Mouse (Mus musculus): ENCODE results near the gene Prkn.

The Prkn gene

DNA sequence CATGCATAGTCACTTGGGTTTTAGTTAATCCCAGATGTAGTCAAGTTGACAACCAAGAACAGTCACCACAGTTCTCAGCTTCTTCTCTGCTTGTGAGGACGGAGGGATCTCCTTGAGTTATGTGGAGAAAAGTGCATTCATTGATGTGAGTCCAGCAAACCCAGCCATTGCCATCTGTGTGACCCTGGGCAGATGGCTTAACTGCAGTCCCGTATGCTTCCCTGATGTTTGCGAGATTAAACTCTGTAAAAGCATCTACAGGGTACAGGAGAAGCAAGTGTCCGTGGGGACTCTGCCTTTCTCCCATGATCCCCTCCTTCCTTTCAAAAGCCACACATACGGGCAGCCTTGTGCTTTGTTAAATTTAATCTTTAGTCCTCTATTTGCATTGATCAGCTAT lies 157.1 kb downstream of the Prkn start:
- no peak for DNase-seq

DNA sequence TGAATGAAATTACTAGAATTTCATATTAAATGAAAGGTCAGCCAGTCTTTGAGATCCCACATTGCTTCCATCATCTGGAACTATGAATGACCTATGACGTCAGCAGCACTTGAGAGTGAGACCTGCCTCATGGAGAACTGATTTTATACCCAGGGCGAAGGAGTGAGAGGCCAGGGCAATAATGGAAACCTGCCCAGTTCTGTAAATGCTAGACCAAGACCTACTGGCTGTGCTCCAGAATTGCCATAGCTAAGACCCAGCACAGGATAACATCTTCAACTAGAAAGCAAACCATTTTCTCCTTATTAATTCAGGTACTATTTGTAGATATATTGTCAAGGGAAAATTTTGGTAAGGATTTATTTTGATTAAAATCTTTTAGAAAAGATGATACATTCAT lies 183.2 kb downstream of the Prkn start:
- DNase-seq = no peak

DNA sequence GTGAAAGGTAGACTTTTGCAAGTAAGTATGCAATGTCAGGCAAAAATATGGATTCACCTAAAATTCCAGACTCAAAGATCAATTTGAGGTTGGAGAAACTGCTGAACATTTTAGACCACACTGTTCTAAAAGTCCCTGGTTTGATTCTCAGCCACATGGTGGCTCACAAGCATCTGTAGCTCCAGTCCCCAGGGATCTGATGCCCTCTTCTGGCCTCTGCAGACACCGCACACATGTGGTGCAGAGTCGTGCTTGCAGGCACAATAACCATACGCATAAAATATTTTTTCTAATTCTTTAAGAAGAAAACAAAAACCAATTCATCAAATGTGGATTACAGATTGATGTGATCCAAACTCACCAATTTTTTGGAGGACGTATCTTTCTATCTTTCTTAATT lies 189.2 kb downstream of the Prkn start:
- DNase-seq = no peak

DNA sequence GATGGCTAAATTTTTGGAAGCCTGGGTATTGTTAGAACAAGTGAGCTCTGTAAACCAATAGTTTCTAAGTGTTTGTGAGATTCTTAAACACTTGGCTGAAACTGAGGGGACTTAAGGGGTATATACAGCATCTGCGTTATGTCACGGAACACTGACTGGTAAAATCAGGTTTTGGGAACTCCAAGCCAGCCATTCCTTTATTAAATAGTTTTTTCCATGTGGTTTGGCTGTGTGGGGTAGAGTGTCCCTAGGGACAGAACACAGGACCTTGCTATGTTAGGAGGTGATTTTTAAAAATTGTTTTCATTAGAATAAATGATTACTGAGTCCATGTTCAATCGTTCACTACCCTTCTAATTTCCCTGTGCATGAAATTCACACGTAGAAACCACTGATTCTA lies 190.8 kb downstream of the Prkn start:
- no peak for DNase-seq

DNA sequence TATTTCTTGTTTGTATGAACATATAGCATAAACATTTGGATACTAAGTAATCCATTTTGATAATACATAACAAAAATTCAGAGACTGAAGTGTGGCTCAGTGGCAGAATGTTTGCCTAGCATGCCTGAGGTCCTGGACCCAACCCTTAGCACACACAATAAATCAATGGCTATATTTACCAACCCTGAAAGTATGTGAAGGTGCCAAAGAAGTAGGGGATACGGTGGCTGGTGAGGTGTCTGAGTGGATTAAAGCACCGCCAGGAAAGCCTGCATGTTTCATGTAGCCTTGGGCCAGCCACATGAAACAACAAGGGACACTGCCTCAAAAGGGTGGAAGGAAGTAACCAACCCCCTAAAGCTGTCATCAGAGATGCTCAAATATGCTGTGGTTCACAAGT lies 192.2 kb downstream of the Prkn start:
- no peak for DNase-seq

DNA sequence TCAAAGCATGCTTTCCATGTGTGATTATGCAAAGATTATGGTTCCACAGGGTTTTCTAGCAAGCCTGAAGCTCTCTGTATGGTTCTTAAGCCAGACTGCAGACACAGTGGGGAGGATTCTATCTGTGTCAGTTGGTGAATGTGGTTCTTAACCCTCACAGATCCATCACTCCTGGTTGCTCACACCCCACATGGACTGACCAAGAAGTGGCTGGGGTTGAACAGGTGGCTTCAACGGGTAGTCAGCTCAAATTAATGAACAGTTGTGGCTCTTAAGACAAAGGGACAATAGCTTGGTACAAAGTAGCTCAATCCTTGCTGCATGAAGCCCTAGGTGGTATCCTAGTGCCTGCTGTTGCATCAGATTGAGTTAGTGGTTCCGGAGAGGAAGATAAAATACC lies 193.4 kb downstream of the Prkn start:
- DNase-seq = no peak

DNA sequence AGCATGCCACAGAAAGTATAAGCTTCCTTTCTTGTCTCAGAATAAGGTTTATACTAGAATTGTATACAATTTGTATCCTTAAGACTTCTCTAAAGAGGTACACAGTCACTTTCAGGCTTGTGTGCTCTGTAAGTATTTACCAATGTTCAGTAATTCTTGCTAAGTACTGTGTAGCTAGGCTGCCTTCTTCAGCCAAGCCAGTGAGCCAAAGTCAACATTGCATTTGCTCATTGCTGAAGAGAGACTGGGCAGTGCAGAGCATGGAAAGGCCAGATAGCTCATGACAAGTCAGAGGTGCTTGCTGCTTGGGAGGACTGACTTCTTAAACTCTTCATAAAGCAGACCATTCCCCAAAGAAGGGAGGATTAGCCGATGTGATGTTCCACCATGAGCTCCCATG lies 198.1 kb downstream of the Prkn start:
- DNase-seq = no peak

DNA sequence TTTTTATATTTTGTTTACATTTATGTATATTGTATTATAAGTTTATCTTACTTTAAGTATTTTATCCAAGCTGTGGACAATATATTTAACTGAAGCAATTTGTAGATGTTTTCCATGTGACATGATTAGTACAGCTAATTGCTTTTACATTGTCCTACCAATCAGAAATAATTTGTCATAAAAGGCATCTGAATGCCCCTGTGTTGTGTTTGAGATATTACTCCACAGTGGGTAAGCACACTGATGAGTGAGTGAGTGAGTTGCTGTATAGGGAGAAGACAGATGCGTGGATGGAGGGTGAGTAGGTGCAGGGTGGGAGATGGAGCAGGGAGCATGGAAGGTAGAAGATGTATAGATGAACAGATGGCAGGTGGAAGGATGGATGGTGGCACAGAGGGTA lies 218.8 kb downstream of the Prkn start:
- DNase-seq = no peak

DNA sequence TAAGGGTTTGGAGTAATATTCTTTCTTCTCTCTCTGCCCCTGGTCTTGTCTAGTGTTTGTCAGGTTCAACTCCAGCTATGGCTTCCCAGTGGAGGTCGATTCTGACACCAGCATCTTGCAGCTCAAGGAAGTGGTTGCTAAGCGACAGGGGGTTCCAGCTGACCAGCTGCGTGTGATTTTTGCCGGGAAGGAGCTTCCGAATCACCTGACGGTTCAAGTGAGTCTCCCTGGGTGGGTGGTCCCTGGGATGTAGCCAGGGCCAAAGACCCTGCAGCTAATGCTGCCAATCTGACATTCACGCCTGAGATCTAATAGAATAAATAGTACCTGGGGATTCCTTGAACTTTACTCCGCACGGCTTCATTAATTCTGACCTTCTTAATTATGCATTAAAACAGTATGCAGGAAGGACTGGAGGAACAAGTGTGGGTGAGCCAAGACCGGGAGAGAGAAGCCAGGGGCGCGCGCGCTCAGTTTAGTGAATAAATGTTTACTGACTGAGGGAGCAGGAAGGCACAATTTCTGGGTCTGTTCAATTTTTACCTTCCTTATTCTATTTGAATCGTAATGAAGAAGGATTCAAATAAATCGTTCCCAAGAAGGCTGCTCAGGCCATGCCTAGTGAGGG lies 227.0 kb downstream of the Prkn start:
- DNase-seq = peak; percentile 82

DNA sequence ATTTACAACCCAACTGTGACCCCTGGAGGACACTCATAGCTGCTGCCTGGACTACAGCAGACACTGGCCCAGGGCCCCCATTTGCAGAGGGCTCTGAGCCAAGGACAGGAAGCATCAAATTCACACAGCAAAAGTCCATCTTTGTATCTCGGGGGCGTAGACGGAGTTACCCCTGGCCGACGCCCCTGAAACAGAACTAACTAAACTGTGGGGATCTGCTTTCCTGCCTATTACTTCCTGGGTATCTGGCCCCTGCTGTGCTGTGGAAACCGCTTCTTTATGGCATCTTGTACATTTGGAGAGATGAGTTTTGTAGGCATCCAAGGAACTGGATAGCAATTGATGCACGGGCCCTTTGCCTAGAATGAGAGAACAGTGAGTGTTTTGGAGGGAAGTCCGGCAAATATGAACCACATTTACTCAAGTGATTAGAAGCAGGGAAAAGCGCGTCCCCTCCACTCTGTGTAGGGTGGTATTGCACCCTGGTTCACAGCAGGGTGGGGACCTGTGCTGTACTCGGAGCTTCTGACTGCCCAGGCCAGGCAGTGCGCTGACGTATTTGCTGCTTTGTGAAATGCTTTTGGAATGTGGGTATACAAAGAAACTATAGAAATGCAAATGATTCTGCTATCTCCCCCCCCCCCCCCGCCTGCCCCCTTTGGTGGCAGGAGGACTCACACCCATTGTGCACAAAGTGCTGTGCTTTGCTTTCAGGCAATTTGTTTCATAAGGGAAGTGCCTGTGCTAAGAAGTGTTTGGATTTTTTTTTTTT lies 227.7 kb downstream of the Prkn start:
- peak; percentile 94 for DNase-seq

DNA sequence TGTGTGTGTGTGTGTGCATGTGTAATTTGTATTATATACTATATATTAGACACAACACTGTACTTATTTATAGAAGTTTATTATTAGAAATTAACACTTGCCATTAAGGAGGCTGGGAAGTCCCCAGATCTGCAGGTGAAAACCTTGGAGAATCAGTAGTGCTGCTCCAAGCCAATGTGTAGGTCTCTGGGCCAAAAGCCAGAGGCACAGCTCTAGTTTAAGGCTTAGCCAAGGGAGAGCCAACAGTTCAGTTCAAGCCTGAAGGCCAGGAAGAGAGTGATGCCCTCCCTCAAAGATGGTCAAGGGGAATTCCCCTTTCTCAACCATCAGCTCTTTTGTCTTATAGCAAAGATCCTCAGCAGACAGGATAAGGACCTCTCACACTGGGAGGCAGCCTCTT lies 230.8 kb downstream of the Prkn start:
- DNase-seq = peak; percentile 28

DNA sequence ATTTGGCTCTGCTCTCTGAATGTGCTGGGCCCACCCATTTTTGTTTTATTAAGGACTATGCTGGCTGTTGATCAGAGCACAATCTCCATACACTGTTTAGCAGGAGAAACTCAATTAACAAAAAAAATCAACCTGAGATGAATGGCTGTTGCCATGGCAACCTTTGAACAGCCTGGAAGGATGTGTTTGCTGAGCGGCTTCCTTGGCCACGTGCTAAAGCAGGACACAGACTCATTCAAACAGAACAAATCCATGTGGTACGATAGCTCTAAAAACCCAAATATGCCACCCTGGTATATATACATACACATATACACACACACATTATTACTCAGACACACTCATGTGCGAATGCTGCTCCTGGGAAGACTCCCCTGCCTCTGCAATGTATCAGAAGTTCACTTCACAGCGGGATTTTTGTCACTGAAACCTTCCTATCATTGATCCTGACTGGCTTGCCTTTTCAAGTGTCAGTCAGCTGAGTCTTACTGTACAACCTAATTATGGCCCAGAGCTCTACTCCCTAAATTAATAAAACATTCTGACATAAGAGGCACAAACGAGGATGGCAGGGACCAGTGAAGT lies 236.2 kb downstream of the Prkn start:
- peak; percentile 68 for DNase-seq

DNA sequence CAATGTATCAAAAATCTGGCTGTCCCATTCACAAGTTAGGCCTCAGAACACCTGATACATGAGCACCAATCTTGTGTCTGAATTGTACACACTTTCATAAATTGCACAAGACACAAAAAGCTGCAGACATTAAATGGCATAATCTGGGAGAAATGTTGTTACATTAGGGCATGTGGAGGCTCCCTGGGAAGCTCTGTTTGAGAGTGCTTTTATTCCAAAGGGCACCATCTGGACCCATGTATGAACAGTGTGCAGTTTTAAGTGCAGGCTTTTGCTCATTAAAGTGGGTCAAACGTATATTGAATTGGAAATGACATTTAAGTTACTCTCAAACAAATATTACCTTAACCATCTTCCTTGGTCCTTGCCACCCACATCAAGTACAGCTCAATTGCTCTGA lies 246.3 kb downstream of the Prkn start:
- peak; percentile 12 for DNase-seq

DNA sequence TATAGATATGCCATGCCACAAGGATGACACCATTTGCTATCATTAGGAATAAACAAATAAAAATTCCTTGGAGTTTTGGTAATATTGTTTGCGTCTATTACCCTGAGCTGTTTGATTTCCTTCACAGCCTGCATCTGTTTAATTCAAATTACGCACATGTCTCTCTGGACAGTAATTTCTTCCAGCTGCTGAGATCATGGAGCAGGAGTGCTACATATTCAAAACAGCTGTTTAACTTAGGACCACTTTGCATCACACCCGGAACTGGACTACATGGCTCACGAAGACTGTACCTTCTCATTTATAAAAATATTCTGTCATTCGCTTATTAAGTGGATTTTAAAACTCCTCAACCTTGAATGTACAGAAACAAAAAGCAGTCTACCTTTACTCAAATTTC lies 246.9 kb downstream of the Prkn start:
- DNase-seq = peak; percentile 84

DNA sequence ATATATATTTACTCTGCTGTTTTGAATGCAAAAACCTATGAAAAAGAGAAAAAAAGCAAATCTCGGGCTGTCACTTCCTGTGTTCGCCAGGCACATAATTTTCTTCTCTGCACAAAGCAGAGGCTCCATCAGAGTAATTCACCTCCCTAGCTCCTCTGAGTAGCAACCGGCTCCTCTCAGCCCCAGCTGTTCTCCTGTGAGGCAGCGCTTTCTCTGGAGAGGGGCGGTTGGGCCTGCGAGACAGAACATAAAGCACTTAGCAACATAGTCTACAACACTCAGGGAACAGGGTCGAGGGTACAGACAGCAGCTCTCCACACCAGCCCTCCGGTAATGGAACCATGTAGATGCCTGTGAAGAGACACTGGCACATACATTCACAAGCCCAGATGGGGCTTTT lies 247.6 kb downstream of the Prkn start:
- DNase-seq = peak; percentile 83

DNA sequence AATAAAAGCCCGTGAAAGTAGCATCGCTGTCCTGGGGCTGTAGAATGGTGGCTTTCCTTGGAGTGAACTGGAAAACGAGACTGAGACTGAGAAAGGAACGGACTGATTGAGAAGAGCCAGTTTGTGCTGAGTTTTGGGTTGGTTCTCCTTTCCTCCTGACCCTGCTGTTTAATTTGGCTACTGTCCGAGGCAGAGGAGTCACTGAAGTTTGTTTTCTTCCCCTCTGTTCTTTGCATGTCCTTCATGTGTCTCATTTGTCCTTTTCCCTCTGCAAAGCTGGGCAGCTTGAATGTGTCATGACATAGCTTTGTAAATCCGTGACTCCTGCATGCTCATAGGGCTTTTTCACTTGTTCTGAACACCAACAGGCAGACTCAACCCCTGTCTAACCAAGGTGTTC lies 249.2 kb downstream of the Prkn start:
- DNase-seq = peak; percentile 87

DNA sequence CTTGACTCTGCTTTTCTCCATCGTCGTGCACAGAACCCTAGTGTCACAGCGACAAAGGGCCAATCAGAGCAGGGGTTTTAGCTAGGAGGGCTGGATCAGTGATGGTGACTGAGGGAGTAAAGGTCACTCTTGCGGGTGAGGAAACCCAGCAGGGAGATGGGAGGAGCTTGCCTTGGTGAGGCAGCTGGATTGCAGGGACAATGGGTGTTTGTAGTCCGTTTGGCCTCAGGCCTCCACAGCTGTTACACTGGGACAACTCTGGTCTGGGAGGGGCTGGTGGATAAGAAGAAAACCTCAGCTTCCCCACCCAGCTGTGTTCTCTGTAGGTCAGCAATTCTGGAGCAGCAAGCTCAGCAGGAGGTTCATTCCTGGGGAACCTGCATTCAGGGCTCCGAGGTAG lies 252.7 kb downstream of the Prkn start:
- peak; percentile 98 for DNase-seq

DNA sequence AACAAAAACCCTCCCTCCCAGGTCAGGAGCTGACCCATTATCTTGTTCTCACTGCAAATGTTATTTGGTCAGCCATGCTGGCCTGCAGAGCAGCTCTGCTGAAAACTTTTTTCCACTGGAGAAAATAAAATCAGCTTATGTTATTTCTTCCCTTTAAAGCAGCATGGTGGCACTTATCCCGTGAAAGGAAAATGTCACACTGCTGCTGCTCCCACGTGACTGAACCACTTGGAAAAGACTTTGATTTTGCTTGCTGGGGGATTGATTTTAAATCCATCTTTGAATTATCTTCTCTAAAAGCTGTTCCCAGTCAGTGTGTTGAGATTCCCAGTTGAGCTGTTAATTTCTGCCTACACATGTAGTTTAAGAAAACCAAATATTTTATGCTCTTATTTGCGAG lies 253.1 kb downstream of the Prkn start:
- no peak for DNase-seq

DNA sequence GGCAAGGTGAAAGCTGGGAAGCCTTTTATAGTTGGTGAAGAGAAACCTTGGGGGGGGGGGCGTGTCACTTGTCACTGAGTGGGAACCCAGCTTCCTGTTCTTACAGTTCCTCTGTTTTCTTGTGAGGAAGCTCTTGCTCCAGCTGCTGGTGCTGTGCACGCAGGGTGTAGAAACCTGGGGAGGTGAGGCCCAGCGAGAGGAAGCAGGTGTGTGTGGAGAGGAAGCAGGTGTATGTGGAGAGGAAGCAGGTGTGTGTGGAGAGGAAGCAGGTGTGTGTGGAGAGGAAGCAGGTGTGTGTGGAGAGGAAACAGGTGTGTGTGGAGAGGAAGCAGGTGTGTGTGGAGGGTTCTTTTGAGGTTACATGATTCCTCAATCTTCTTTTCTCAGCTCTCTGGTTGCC lies 266.8 kb downstream of the Prkn start:
- no peak for DNase-seq

DNA sequence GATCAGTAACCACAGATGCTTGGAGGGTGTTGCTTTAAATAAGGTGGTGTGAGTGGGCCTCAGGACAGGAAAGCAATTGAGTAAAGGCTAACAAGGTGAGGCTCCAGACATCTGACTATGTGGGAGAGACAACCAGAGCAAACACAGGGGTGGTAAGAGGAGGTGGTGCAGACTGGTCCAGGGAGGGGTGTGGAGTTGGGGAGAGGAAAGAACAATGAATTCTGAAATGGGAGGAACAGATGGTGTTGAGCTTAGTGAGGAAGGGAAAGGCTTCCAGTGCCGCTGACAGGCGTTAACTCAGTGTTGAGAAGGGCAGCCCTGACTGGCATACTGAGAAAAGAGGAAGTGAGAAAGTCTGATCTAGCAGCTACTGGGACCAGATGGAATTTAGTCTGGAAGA lies 267.7 kb downstream of the Prkn start:
- peak; percentile 90 for DNase-seq

DNA sequence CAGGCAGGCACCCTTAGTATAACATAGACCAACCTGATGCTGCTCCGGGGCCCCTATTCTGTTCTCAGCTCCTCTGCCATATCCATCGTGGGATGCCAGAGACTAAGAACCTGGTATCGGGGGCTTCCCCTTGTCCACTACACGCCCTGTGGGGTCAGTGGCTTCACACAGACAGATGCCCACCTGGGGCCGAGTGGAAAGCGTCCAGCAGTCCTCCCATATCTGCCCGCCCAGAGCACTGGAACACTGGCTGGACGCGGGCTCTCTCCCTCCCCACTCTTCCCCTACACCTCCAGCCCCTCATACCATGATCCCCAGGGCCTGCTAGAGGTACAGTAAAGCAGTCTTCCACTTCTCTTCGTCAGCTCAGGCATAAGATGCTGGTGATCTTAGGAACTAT lies 277.3 kb downstream of the Prkn start:
- DNase-seq = peak; percentile 87

DNA sequence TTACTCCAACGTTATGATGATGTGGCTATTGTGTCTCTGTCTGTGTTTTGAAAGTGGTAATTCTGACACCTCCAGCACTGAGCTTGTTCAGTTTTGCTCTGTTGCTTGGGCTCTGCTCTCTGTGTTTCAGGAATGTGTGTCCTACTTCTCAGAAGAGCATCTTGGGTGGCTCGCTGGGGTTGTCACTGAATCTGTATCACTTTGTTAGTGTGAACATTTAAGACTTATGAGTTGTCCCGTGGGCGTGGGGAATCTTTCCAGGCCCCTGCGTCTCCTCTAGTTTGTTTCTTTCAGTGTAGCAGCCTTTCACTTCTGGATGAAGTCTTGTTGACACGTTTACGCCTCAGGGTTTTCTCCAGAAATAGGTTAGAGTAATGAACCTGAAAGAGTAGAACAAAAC lies 283.9 kb downstream of the Prkn start:
- no peak for DNase-seq

DNA sequence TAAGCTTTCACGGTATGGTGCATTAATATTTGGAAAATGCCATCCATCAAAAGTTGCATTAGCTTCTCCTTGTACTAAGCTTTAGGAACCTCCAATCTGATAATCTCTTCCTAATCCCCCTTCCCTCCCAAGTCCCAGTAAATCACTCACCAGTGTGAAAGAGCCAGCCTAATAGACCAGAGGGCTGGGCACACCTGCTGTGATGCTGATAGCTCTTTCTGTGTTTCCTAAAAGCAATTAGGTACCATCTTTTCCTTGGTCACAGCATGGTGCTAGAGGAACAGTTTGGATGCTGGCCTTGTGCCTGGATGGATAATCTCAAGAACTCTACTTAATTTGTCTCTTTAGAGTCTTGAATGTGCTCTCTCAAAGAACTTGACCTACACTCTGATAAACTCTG lies 287.0 kb downstream of the Prkn start:
- peak; percentile 44 for DNase-seq

DNA sequence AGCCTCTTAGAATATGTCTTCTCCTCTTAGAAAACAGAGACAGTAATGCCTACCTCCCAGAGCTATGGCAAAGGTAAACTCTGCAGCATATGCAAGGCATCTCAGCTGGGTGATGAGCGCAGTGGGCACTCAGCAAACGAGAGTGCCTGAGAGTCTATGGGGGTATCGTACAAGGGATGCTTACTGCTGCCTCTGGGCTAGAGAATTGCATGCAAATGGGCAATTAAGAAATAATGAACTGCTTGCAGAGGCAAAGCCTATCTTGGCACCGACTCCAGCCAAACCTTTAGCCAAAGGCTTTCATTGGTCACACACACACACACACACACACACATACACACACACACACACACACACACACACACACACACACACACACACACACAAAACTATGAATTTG lies 290.7 kb downstream of the Prkn start:
- DNase-seq = peak; percentile 37

DNA sequence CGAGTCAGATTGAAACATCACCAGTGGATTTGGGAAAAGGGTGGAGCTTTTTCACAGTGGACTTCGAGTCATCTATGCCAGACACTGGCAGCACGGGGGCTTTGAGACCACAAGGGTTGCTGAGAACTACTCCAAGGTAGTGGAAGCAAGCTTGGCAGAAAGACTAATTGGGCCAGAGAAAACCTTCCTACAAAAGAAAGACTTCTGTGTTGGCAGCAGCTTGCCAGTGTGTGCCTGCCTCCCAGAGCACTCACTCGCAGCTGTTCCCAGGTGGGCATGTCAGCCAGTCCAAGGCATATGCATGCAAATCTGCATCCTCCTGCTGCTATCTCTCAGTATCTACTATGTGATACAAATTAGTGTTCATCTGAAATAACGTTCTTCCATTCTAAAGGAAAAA lies 302.1 kb downstream of the Prkn start:
- no peak for DNase-seq
